Mouse (Mus musculus): Measurements from ENCODE around the gene Dao. TPM values are rescaled to one million over a fixed set of nuclear protein-coding genes. Genes with fewer than 3 reads are reported as not detected.

Dao gene
- polyA plus RNA-seq, 2 experiments: 0.05 TPM; not detected in 1

GRCm38 (mm10) chr5:114066601-114067000, 63.1 kb downstream of the Dao start:
- Histone ChIP-seq H3K9ac (ENCODE audit: low read depth, low read length, severe bottlenecking) (no peak overlapping the region), H3K4me3 (replicated peaks; ENCODE audit: low read length) (no peak overlapping the region), H3K27me3 (ENCODE audit: control insufficient read depth, insufficient read depth, low read length) (no peaks in the 10 kb centered on the region), H3K4me1 (ENCODE audit: control insufficient read depth, insufficient read depth, low read length) (no peaks in the 10 kb centered on the region), H3K4me2 (replicated peaks; ENCODE audit: low read depth, low read length, severe bottlenecking) (no peak overlapping the region), H3K27ac (replicated peaks; ENCODE audit: low read depth, low read length) (no peak overlapping the region), H3K36me3 (ENCODE audit: control insufficient read depth, insufficient read depth, low read length) (no peaks in the 10 kb centered on the region), H3K9me3 (ENCODE audit: control insufficient read depth, low read length) (no peaks in the 10 kb centered on the region)
- WGBS: 48% methylated on average over 6 of the region's 6 CpGs
- no peak for TF ChIP-seq POLR2A (IDR thresholded peaks at IDR 0.05; ENCODE audit: borderline replicate concordance, extremely low read depth, insufficient read depth, insufficient read length)
- ATAC-seq (ENCODE audit: low FRiP score, low read depth) (no peak), DNase-seq (ENCODE audit: low spot score) (no peak)

GRCm38 (mm10) chr5:114067543-114067942, 64.0 kb downstream of the Dao start:
- Histone ChIP-seq H3K9ac (ENCODE audit: low read depth, low read length, severe bottlenecking) (no peak overlapping the region), H3K4me1 (ENCODE audit: control insufficient read depth, insufficient read depth, low read length) (no peaks in the 10 kb centered on the region), H3K36me3 (ENCODE audit: control insufficient read depth, insufficient read depth, low read length) (no peaks in the 10 kb centered on the region), H3K27ac (replicated peaks; ENCODE audit: low read depth, low read length) (no peak overlapping the region), H3K4me2 (replicated peaks; ENCODE audit: low read depth, low read length, severe bottlenecking) (no peak overlapping the region), H3K9me3 (ENCODE audit: control insufficient read depth, low read length) (no peaks in the 10 kb centered on the region), H3K27me3 (ENCODE audit: control insufficient read depth, insufficient read depth, low read length) (no peaks in the 10 kb centered on the region), H3K4me3 (replicated peaks; ENCODE audit: low read length) (no peak overlapping the region)
- ATAC-seq (ENCODE audit: low FRiP score, low read depth) (no peak), DNase-seq (ENCODE audit: low spot score) (no peak)
- TF ChIP-seq POLR2A (IDR thresholded peaks at IDR 0.05; ENCODE audit: borderline replicate concordance, extremely low read depth, insufficient read depth, insufficient read length): no peak
- WGBS: 82% methylated on average over 9 of the region's 9 CpGs

GRCm38 (mm10) chr5:114067982-114068381, 64.5 kb downstream of the Dao start:
- no peak for TF ChIP-seq POLR2A (IDR thresholded peaks at IDR 0.05; ENCODE audit: borderline replicate concordance, extremely low read depth, insufficient read depth, insufficient read length)
- Histone ChIP-seq H3K4me2 (replicated peaks; ENCODE audit: low read depth, low read length, severe bottlenecking) (no peak overlapping the region), H3K4me3 (replicated peaks; ENCODE audit: low read length) (no peak overlapping the region), H3K9ac (ENCODE audit: low read depth, low read length, severe bottlenecking) (no peak overlapping the region), H3K9me3 (ENCODE audit: control insufficient read depth, low read length) (no peaks in the 10 kb centered on the region), H3K27ac (replicated peaks; ENCODE audit: low read depth, low read length) (no peak overlapping the region), H3K36me3 (ENCODE audit: control insufficient read depth, insufficient read depth, low read length) (no peaks in the 10 kb centered on the region), H3K4me1 (ENCODE audit: control insufficient read depth, insufficient read depth, low read length) (no peaks in the 10 kb centered on the region), H3K27me3 (ENCODE audit: control insufficient read depth, insufficient read depth, low read length) (no peaks in the 10 kb centered on the region)
- DNase-seq (ENCODE audit: low spot score): no peak
- 64% methylated on average over 9 of the region's 9 CpGs for WGBS
- no peak for ATAC-seq (ENCODE audit: low FRiP score, low read depth)

GRCm38 (mm10) chr5:114070858-114071257, 67.4 kb downstream of the Dao start:
- 92% methylated on average over 4 of the region's 4 CpGs for WGBS
- Histone ChIP-seq H3K4me3 (replicated peaks; ENCODE audit: low read length) (no peak overlapping the region), H3K4me2 (replicated peaks; ENCODE audit: low read depth, low read length, severe bottlenecking) (no peak overlapping the region), H3K9ac (ENCODE audit: low read depth, low read length, severe bottlenecking) (no peak overlapping the region), H3K4me1 (ENCODE audit: control insufficient read depth, insufficient read depth, low read length) (no peaks in the 10 kb centered on the region), H3K9me3 (ENCODE audit: control insufficient read depth, low read length) (no peaks in the 10 kb centered on the region), H3K27ac (replicated peaks; ENCODE audit: low read depth, low read length) (no peak overlapping the region), H3K27me3 (ENCODE audit: control insufficient read depth, insufficient read depth, low read length) (no peaks in the 10 kb centered on the region), H3K36me3 (ENCODE audit: control insufficient read depth, insufficient read depth, low read length) (no peaks in the 10 kb centered on the region)
- no peak for ATAC-seq (ENCODE audit: low FRiP score, low read depth)
- TF ChIP-seq POLR2A (IDR thresholded peaks at IDR 0.05; ENCODE audit: borderline replicate concordance, extremely low read depth, insufficient read depth, insufficient read length): no peak
- DNase-seq (ENCODE audit: low spot score): no peak

GRCm38 (mm10) chr5:114072262-114072661, 68.8 kb downstream of the Dao start:
- Histone ChIP-seq H3K27me3 (ENCODE audit: control insufficient read depth, insufficient read depth, low read length) (no peaks in the 10 kb centered on the region), H3K4me2 (replicated peaks; ENCODE audit: low read depth, low read length, severe bottlenecking) (no peak overlapping the region), H3K9me3 (ENCODE audit: control insufficient read depth, low read length) (no peaks in the 10 kb centered on the region), H3K9ac (ENCODE audit: low read depth, low read length, severe bottlenecking) (no peak overlapping the region), H3K27ac (replicated peaks; ENCODE audit: low read depth, low read length) (no peak overlapping the region), H3K4me1 (ENCODE audit: control insufficient read depth, insufficient read depth, low read length) (no peaks in the 10 kb centered on the region), H3K36me3 (ENCODE audit: control insufficient read depth, insufficient read depth, low read length) (no peaks in the 10 kb centered on the region), H3K4me3 (replicated peaks; ENCODE audit: low read length) (no peak overlapping the region)
- no peak for TF ChIP-seq POLR2A (IDR thresholded peaks at IDR 0.05; ENCODE audit: borderline replicate concordance, extremely low read depth, insufficient read depth, insufficient read length)
- ATAC-seq (ENCODE audit: low FRiP score, low read depth): no peak
- WGBS: 49% methylated on average over 2 of the region's 2 CpGs
- no peak for DNase-seq (ENCODE audit: low spot score)

Other genes with a start within 250 kb of the Dao start
- gene Sart3, start 231.2 kb upstream of the Dao start, polyA plus RNA-seq (2012; rRNA removed): 56.8 and 57.3 TPM in 2 replicates
- gene Sart3, start 231.2 kb upstream of the Dao start, polyA plus RNA-seq (2014; fragmentation: Nextera tagmentation; extraction: Ambion mirVana): 41.7 and 45.8 TPM in 2 replicates
- gene Iscu, start 231.0 kb upstream of the Dao start, polyA plus RNA-seq (2012; rRNA removed): 80.8 and 85.4 TPM in 2 replicates
- gene Iscu, start 231.0 kb upstream of the Dao start, polyA plus RNA-seq (2014; fragmentation: Nextera tagmentation; extraction: Ambion mirVana): 102 and 106 TPM in 2 replicates
- gene Tmem119, start 203.2 kb upstream of the Dao start, polyA plus RNA-seq (2012; rRNA removed): 86.0 and 118 TPM in 2 replicates
- 107 and 117 TPM in 2 replicates for gene Tmem119, start 203.2 kb upstream of the Dao start, polyA plus RNA-seq (2014; fragmentation: Nextera tagmentation; extraction: Ambion mirVana)
- gene Selplg, start 171.1 kb upstream of the Dao start, polyA plus RNA-seq (2012; rRNA removed): 4.0 and 4.6 TPM in 2 replicates
- gene Selplg, start 171.1 kb upstream of the Dao start, polyA plus RNA-seq (2014; fragmentation: Nextera tagmentation; extraction: Ambion mirVana): 4.9 and 5.4 TPM in 2 replicates
- gene Coro1c, start 94.9 kb upstream of the Dao start, polyA plus RNA-seq (2012; rRNA removed): 63.8 and 68.9 TPM in 2 replicates
- 92.4 and 96.9 TPM in 2 replicates for gene Coro1c, start 94.9 kb upstream of the Dao start, polyA plus RNA-seq (2014; fragmentation: Nextera tagmentation; extraction: Ambion mirVana)
- 12.0 and 15.6 TPM in 2 replicates for gene Ssh1, start 9.8 kb upstream of the Dao start, polyA plus RNA-seq (2012; rRNA removed)
- 21.9 and 24.6 TPM in 2 replicates for gene Ssh1, start 9.8 kb upstream of the Dao start, polyA plus RNA-seq (2014; fragmentation: Nextera tagmentation; extraction: Ambion mirVana)
- 29.0 and 35.3 TPM in 2 replicates for gene Usp30, start 61.8 kb downstream of the Dao start, polyA plus RNA-seq (2012; rRNA removed)
- 11.4 and 13.4 TPM in 2 replicates for gene Usp30, start 61.8 kb downstream of the Dao start, polyA plus RNA-seq (2014; fragmentation: Nextera tagmentation; extraction: Ambion mirVana)
- gene Svop, start 87.9 kb downstream of the Dao start, polyA plus RNA-seq (2012; rRNA removed): 0.10 and 0.21 TPM in 2 replicates
- 0.11 TPM in 1 of 2 replicates, not detected in the other for gene Svop, start 87.9 kb downstream of the Dao start, polyA plus RNA-seq (2014; fragmentation: Nextera tagmentation; extraction: Ambion mirVana)
- 15.5 and 18.9 TPM in 2 replicates for gene Alkbh2, start 124.5 kb downstream of the Dao start, polyA plus RNA-seq (2012; rRNA removed)
- 10.9 and 11.5 TPM in 2 replicates for gene Alkbh2, start 124.5 kb downstream of the Dao start, polyA plus RNA-seq (2014; fragmentation: Nextera tagmentation; extraction: Ambion mirVana)
- gene Ung, start 126.7 kb downstream of the Dao start, polyA plus RNA-seq (2012; rRNA removed): 31.4 and 34.0 TPM in 2 replicates
- 23.7 and 26.0 TPM in 2 replicates for gene Ung, start 126.7 kb downstream of the Dao start, polyA plus RNA-seq (2014; fragmentation: Nextera tagmentation; extraction: Ambion mirVana)
- gene Acacb, start 142.8 kb downstream of the Dao start, polyA plus RNA-seq (2012; rRNA removed): 4.9 and 6.0 TPM in 2 replicates
- 2.7 and 3.7 TPM in 2 replicates for gene Acacb, start 142.8 kb downstream of the Dao start, polyA plus RNA-seq (2014; fragmentation: Nextera tagmentation; extraction: Ambion mirVana)